Mouse (Mus musculus): ENCODE data around the gene Scnn1b. TPM values are rescaled to one million over a fixed set of nuclear protein-coding genes. Genes with fewer than 3 reads are reported as not detected.

Scnn1b gene
- total and polyA plus RNA-seq, 2 experiments from 2014 or later = 0.16 to 0.25 TPM

DNA sequence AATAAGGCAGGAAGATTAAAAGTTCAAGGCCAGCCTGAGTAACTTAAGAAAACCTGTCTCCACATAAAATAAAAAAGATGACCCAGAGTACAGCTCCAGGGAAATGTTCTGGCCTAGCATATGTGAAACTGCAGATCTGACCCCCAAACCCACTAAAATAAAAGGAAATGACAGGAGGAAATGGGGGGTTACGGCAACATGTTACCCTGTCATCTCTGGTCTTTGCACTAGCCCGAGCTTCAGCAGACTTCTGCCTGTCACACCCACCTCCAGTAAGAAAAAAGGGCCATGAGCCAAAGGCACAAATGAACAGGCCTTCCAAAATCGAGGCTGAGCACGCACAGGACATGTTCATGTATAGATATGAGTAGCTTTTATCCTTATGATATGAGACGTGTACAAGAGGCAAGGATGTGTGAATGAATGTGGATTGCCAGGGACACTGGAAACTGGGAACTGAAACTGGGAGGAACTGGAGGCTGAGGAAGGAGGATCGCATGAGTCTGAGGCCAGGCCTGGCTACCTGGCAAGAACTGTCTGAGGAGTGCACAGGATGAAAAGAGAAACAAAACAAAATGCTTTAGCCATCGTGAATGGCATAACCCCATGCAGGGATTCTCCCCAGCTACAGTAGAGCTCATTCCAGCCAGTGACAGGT, 97.2 kb downstream of the Scnn1b start:
- Histone ChIP-seq H3K4me1 (ENCODE audit: insufficient read depth, low read length) (no peaks in the 10 kb centered on the region), H3K27me3 (ENCODE audit: insufficient read depth, low read length) (no peaks in the 10 kb centered on the region), H3K27ac (no peak overlapping the region), H3K36me3 (ENCODE audit: insufficient read depth, low read length) (peaks cover 12% of the 10 kb centered on the region; the same call in 1 of the 2 replicates), H3K9me3 (ENCODE audit: low read length) (no peaks in the 10 kb centered on the region), H3K9ac (replicated peaks; ENCODE audit: low read length) (no peak overlapping the region), H3K4me3 (ENCODE audit: low read length) (no peak overlapping the region), H3K4me2 (ENCODE audit: low read depth, low read length) (no peak overlapping the region)
- WGBS = 91% methylated on average over 7 of the region's 7 CpGs
- ATAC-seq = no peak
- no peak for TF ChIP-seq CTCF (IDR thresholded peaks at IDR 0.05; ENCODE audit: low read depth)
- no peak for DNase-seq (ENCODE audit: low spot score)

- Histone ChIP-seq H3K9ac (replicated peaks; ENCODE audit: low read length) (no peak overlapping the region), H3K4me2 (ENCODE audit: low read depth, low read length) (no peak overlapping the region), H3K27me3 (ENCODE audit: insufficient read depth, low read length) (no peaks in the 10 kb centered on the region), H3K27ac (no peak overlapping the region), H3K4me1 (ENCODE audit: insufficient read depth, low read length) (no peaks in the 10 kb centered on the region), H3K4me3 (ENCODE audit: low read length) (no peak overlapping the region), H3K9me3 (ENCODE audit: low read length) (no peaks in the 10 kb centered on the region), H3K36me3 (ENCODE audit: insufficient read depth, low read length) (peaks cover 12% of the 10 kb centered on the region; the same call in 1 of the 2 replicates)
- 87% methylated on average over 3 of the region's 3 CpGs for WGBS
- no peak for TF ChIP-seq CTCF (IDR thresholded peaks at IDR 0.05; ENCODE audit: low read depth)
- DNase-seq (ENCODE audit: low spot score) (no peak), ATAC-seq (no peak)
Observed at GRCm38 (mm10) chr7:121962571-121962959, 97.7 kb downstream of the Scnn1b start.

DNA sequence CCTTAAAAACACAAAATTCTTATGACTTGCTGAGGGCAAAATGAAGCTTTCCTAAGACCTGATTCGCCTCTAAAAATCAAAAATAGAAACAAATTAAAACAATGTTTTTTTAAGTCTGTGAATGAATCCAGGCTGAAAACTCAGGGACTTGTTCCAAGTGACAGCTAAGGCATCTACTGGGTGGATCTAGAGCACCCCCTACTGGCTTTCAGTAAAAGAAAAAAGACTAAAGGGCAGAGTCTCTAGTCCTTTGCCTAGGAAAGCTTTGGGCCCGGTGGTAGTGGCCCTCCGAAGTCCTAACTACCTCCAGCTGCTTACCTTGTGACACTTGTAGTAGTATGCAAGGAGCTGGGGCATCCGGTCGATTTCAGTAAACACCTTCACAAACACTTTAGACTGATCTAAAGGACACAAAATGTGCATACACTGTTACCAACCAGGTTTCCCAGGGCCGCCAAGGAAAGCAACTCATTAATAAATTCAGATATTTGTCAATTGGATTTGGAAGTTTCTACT, 99.1 kb downstream of the Scnn1b start:
- Histone ChIP-seq H3K4me3 (ENCODE audit: low read length) (no peak overlapping the region), H3K27me3 (ENCODE audit: insufficient read depth, low read length) (no peaks in the 10 kb centered on the region), H3K9ac (replicated peaks; ENCODE audit: low read length) (no peak overlapping the region), H3K4me2 (ENCODE audit: low read depth, low read length) (no peak overlapping the region), H3K36me3 (ENCODE audit: insufficient read depth, low read length) (peaks cover 17% of the 10 kb centered on the region; the same call in 1 of the 2 replicates), H3K27ac (no peak overlapping the region), H3K4me1 (ENCODE audit: insufficient read depth, low read length) (no peaks in the 10 kb centered on the region), H3K9me3 (ENCODE audit: low read length) (no peaks in the 10 kb centered on the region)
- WGBS = 70% methylated on average over 6 of the region's 6 CpGs
- DNase-seq (ENCODE audit: low spot score) = peak; percentile 82
- ATAC-seq = peak; percentile 63; the same call in 1 of the 2 replicates
- TF ChIP-seq CTCF (IDR thresholded peaks at IDR 0.05; ENCODE audit: low read depth) = peak; percentile 80

GRCm38 (mm10) chr7:121966169-121966568, 101.3 kb downstream of the Scnn1b start:
- peaks cover 28% of the 10 kb centered on the region; the same call in 1 of the 2 replicates for H3K36me3 ChIP-seq (ENCODE audit: insufficient read depth, low read length)
- no peak overlapping the region for H3K4me3 ChIP-seq (ENCODE audit: low read length)
- H3K9me3 ChIP-seq (ENCODE audit: low read length) = no peaks in the 10 kb centered on the region
- H3K27me3 ChIP-seq (ENCODE audit: insufficient read depth, low read length) = no peaks in the 10 kb centered on the region
- H3K4me1 ChIP-seq (ENCODE audit: insufficient read depth, low read length) = no peaks in the 10 kb centered on the region
- no peak for ATAC-seq
- DNase-seq (ENCODE audit: low spot score) = no peak
- no peak for TF ChIP-seq CTCF (IDR thresholded peaks at IDR 0.05; ENCODE audit: low read depth)
- H3K4me2 ChIP-seq (ENCODE audit: low read depth, low read length) = no peak overlapping the region
- 92% methylated on average over 7 of the region's 7 CpGs for WGBS
- no peak overlapping the region for H3K27ac ChIP-seq
- no peak overlapping the region for H3K9ac ChIP-seq (replicated peaks; ENCODE audit: low read length)

Other genes starting within 250 kb of the Scnn1b start
- 23.8 and 26.2 TPM in 2 replicates for gene Usp31, start 157.8 kb upstream of the Scnn1b start, total RNA-seq (2014; rRNA removed)
- gene Usp31, start 157.8 kb upstream of the Scnn1b start, polyA plus RNA-seq (2015; fragmentation: Nextera tagmentation; extraction: Ambion mirVana) = 1.9 and 2.1 TPM in 2 replicates
- 0.07 and 0.26 TPM in 2 replicates for gene Scnn1g, start 130.6 kb upstream of the Scnn1b start, total RNA-seq (2014; rRNA removed)
- 0.05 and 0.15 TPM in 2 replicates for gene Scnn1g, start 130.6 kb upstream of the Scnn1b start, polyA plus RNA-seq (2015; fragmentation: Nextera tagmentation; extraction: Ambion mirVana)
- 38.1 and 39.0 TPM in 2 replicates for gene Cog7, start 116.7 kb downstream of the Scnn1b start, total RNA-seq (2014; rRNA removed)
- gene Cog7, start 116.7 kb downstream of the Scnn1b start, polyA plus RNA-seq (2015; fragmentation: Nextera tagmentation; extraction: Ambion mirVana) = 32.2 and 34.2 TPM in 2 replicates
- 24.3 and 37.5 TPM in 2 replicates for gene Gga2, start 156.2 kb downstream of the Scnn1b start, total RNA-seq (2014; rRNA removed)
- gene Gga2, start 156.2 kb downstream of the Scnn1b start, polyA plus RNA-seq (2015; fragmentation: Nextera tagmentation; extraction: Ambion mirVana) = 21.4 and 21.5 TPM in 2 replicates
- gene Ubfd1, start 202.1 kb downstream of the Scnn1b start, total RNA-seq (2014; rRNA removed) = 127 and 130 TPM in 2 replicates
- 59.0 and 60.7 TPM in 2 replicates for gene Ubfd1, start 202.1 kb downstream of the Scnn1b start, polyA plus RNA-seq (2015; fragmentation: Nextera tagmentation; extraction: Ambion mirVana)
- gene Ears2, start 202.2 kb downstream of the Scnn1b start, total RNA-seq (2014; rRNA removed) = 14.5 and 22.0 TPM in 2 replicates
- gene Ears2, start 202.2 kb downstream of the Scnn1b start, polyA plus RNA-seq (2015; fragmentation: Nextera tagmentation; extraction: Ambion mirVana) = 7.9 and 8.4 TPM in 2 replicates
- 41.4 and 67.2 TPM in 2 replicates for gene Ndufab1, start 236.8 kb downstream of the Scnn1b start, total RNA-seq (2014; rRNA removed)
- 815 and 826 TPM in 2 replicates for gene Ndufab1, start 236.8 kb downstream of the Scnn1b start, polyA plus RNA-seq (2015; fragmentation: Nextera tagmentation; extraction: Ambion mirVana)